Mouse (Mus musculus): Measurements from ENCODE around the gene Kif1b.
"Not testable (repeated sequence)": the region's sequence is repeated elsewhere in the genome, so short reads cannot be mapped to it uniquely, and the experiment has no call there.

Kif1b gene

DNA sequence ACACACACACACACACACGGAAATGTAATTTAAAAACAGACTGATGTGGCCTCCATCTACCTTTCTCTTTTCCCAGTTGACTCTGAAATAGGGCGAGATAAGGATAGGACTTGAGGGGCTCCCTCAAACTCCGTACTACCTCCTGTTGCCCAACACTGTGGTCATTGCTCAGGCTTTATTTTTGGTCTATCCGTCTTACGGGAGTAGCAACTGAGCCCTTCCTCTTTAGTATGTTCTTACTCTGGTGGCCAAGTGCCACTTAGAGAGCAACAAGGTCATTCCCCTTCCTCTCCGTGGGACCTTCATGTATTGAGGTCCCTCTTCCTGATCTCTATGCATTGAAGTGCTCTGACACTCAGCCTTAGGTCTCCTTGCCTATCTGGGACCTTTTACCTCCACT, 133.8 kb downstream of the Kif1b start:
- DNase-seq (ENCODE audit: inconsistent age in 2 of 2, low spot score in 1 of 2): no peak

GRCm38 (mm10) chr4:149172666-149173065, 134.8 kb downstream of the Kif1b start:
- DNase-seq (ENCODE audit: inconsistent age in 2 of 2, low spot score in 1 of 2): peak in 1 of 2 experiments; percentile 63

GRCm38 (mm10) chr4:149172083-149172482, 135.4 kb downstream of the Kif1b start:
- DNase-seq (ENCODE audit: inconsistent age in 2 of 2, low spot score in 1 of 2): peak in 1 of 2 experiments; percentile 63

DNA sequence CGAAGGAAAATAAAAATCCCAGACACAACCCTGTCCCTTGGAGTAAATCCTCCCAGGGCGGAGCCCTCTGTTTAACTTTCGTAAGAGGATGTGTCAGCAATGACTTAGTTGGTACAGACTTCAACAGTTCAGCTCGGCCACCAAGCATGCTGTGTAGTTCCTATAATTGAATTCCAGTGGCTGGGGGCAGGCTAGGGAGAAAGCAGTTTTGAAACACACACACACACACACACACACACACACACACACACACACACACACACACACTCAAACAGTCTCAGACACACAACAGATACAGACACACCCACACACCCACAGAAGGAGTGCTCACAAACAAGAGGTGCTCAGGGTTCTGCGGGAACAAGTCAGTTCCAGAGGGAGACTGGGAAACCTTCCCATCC, 135.9 kb downstream of the Kif1b start:
- peak in 1 of 2 experiments; percentile 80 for DNase-seq (ENCODE audit: inconsistent age in 2 of 2, low spot score in 1 of 2)

- peak in 1 of 2 experiments; percentile 82 for DNase-seq (ENCODE audit: inconsistent age in 2 of 2, low spot score in 1 of 2)
Measured at GRCm38 (mm10) chr4:149170394-149170931, 137.0 kb downstream of the Kif1b start.

GRCm38 (mm10) chr4:149169926-149170325, 137.6 kb downstream of the Kif1b start:
- DNase-seq (ENCODE audit: inconsistent age in 2 of 2, low spot score in 1 of 2): not testable (repeated sequence)

GRCm38 (mm10) chr4:149168016-149168415, 139.5 kb downstream of the Kif1b start:
- no peak for DNase-seq (ENCODE audit: inconsistent age in 2 of 2, low spot score in 1 of 2)

DNA sequence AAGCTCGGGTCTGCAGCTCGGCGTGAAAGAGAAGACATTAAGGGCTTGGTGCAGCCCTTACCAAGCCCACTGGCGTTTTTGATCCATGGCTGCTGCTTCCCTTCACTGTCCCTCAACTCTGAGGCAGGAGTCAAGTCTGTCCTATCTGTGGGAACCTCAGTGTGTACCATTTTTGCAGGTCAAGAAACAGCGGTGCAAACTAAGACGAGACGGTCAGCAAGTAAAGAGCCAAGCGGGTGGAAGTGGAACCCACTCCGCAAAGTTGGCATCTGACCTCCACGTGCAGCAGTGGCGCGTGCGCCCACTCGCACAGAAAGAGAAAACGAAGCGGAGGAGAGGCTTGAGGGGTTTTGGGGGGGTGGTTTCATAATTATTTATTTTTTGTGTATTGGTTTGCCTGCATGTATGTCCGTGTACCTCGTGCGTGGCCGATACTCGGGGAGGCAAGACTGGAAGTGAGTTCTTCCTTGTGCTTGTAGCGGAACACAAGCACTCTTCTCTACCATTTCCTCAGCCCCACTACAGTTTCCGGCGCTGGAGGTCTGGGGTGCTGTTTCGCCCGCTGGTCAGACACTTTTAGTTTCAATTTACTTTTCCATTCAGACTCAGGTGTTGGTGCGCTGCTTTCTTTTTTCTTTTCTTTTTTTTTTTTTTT, 140.4 kb downstream of the Kif1b start:
- no peak for DNase-seq (ENCODE audit: inconsistent age in 2 of 2, low spot score in 1 of 2)

GRCm38 (mm10) chr4:149166215-149166946, 141.1 kb downstream of the Kif1b start, which contains the start of gene Pgd:
Gene Pgd (minus strand): TSS chr4:149166771.
- peak; percentile 97 to 99 for DNase-seq (ENCODE audit: inconsistent age in 2 of 2, low spot score in 1 of 2)

DNA sequence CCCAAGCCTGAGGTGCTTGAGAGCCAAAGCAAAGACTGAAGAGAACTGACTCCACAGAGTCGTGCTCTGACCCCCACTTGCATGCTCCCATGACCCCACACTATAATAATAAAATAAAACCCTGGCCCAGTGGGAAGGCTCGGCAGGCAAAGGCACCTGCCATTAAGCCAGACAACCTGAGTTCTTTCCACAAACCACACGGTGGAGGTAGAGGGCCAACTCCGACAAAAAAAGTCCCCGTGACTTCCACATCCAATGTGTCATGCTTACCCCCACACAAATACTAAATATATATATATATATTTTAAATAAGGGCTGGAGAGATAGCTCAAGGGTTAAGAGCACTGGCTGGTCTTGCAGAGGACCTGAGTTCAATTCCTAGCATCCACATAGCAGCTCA, 143.3 kb downstream of the Kif1b start:
- no peak for DNase-seq (ENCODE audit: inconsistent age in 2 of 2, low spot score in 1 of 2)

GRCm38 (mm10) chr4:149163196-149163595, 144.3 kb downstream of the Kif1b start:
- DNase-seq (ENCODE audit: inconsistent age in 2 of 2, low spot score in 1 of 2): no peak

DNA sequence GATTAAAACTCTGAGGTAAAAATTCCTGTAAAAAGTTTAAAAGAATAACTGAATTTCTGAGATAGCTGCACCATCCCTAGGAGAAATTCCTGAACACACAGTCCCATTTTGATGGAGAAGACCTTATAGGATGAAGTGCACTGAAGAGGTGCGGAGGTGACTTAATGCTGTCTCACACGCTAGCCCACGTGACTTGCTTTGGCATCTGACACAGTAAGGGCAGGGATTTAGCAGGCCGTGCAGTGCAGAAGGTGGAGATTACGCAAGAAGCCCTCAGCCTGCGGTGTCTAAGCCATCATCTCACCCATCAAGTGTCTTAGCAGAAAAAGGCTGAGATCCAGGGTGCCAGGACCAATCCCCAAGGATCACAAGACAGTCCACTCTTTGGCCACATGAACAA, 146.3 kb downstream of the Kif1b start:
- DNase-seq (ENCODE audit: inconsistent age in 2 of 2, low spot score in 1 of 2): peak in 1 of 2 experiments; percentile 66

DNA sequence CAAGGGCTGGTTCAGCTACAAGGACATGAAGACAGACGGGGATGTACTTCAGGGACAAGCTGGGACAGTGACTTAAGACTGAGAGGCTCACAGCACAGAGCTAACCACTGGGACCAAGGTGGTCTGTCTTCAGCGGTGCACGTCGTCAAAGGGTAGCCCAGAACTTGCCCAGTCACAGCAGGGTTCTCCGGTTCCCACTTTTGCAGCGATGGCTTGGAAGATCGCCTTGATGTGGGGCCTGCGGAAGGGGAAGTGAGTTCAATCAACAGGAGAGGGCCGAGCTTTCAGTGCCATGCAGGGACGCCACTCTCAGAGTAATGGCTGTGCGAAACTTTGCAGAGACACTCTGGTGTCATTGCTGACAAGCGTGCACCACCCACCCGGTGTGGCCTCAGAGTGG, 147.6 kb downstream of the Kif1b start:
- peak in 1 of 2 experiments; percentile 55 for DNase-seq (ENCODE audit: inconsistent age in 2 of 2, low spot score in 1 of 2)

DNA sequence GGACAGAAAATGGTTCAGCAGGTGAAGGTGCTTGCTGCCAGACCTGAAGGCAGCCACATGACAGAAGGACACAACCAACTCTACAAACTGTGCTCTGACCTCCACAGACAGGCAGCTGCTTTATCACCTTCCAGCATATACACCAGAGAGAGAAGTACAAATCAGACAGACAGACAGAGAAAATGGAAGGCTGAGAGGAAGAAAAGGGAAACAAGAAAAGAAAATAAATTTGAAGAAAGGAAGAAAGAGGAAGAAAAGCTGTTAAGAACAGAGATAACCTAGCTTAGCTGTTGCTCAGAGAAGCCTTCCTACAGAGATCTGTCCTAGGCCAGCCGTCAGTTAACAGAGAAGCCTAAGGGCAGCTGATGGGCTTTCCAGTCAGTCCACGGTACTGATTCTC, 148.3 kb downstream of the Kif1b start:
- no peak for DNase-seq (ENCODE audit: inconsistent age in 2 of 2, low spot score in 1 of 2)

DNA sequence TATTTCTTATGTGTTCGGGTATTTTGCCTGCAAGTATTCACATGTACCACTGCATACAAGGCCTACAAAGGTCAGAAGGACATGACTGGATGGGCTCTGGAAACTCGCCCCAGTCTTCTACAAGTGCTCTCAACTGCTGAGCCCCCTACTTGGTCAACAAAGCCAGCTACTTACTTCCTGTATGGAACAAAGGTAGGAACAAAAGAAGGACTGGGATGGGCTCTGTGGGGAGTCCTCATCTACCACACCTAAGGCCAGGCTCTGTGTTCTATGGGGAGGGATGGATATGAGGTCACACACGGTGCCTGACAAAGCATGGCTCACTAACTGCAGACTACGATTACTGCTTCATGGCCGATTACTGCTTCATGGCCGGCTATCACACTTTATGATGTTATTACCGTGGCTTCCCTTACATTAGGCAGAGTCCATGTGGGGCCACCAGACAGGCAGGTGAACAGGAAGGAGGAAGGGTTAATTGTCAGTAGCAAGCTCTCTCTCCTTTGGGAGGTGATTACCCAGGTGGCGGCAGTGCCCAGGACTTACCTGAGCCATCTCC, 150.0 kb downstream of the Kif1b start:
- DNase-seq (ENCODE audit: inconsistent age in 2 of 2, low spot score in 1 of 2): no peak

DNA sequence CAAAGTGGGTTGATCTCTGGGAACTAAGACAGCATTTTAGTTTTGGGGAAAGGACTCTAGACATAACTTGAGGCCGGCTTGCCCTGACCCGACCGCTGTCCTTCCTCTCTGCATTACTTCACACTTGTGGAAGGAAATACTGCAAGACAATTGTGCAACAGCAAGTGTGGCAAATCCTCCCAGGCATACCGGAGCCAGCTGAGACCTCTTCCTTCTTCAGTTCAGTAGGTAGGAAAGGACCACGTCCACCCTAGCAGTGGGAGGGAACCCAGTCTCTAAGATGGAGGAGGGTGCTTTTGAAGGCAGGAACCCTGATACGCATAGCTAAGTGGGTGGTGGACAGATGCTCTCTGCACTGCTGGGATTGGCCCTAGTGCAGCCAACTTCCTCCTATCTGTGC, 151.8 kb downstream of the Kif1b start:
- DNase-seq (ENCODE audit: inconsistent age in 2 of 2, low spot score in 1 of 2): peak in 1 of 2 experiments; percentile 84

DNA sequence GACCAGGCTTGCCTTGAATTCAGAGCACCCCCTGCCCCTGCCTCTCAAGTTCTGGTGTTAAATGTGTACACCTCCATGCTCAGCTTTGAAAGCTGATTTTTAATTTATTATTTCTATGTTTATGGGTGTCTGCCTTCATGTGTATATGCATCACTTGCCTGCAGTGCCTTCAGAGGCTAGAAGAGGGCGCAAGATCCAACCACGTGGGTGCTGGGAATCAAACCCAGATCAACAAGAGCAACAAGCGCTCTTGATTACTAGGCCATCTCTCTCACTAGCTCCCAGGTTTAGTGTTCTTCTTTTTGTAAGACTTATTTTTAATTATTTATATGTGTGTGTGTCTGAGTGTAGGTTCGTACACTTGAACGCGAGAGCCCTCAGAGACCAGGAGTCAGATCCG, 152.6 kb downstream of the Kif1b start:
- DNase-seq (ENCODE audit: inconsistent age in 2 of 2, low spot score in 1 of 2): no peak

DNA sequence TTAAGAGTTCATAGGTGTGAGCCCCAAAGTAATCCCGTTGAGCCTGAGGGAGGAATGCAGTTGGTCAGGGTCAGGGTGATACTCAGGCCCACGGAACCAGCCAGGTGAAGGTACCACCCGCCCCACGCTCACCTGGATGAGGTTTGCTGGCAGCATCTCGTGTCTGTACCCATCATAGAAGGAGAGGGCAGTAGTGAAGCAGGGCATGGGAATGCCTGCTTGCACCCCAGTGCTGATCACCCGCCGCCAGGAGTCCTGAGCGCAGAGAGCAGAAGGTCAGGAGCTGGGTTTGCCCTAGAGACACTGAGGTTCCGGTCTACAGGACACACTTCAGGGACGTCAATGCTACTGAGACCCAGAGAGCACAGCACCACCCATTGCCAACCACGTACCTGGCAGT, 156.8 kb downstream of the Kif1b start:
- DNase-seq (ENCODE audit: inconsistent age in 2 of 2, low spot score in 1 of 2): no peak

GRCm38 (mm10) chr4:149150256-149150655, 157.2 kb downstream of the Kif1b start:
- DNase-seq (ENCODE audit: inconsistent age in 2 of 2, low spot score in 1 of 2): peak; percentile 29 to 78

- peak; percentile 81 to 90 for DNase-seq (ENCODE audit: inconsistent age in 2 of 2, low spot score in 1 of 2)
Measured at GRCm38 (mm10) chr4:149149611-149150010, 157.9 kb downstream of the Kif1b start.

GRCm38 (mm10) chr4:149149196-149149595, 158.3 kb downstream of the Kif1b start:
- peak in 1 of 2 experiments; percentile 49 for DNase-seq (ENCODE audit: inconsistent age in 2 of 2, low spot score in 1 of 2)

DNA sequence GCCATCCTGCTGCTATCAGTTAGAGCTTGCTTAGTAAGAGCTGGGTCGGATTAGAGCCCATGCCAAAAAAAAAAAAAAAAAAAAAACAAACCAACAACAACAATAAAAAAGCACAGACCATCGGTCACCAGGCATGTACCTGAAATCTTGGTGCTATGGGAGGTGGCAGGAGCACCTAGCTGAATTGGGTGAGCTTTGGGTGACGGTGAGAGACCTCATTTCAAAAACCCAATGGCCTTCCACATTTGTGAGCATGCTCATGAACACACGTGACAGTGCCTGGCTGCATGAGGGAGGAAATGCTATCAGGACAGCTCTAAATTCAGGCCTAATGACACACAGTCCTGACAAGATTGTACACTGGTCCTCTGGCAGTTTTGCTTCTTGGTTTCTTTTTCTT, 159.4 kb downstream of the Kif1b start:
- no peak for DNase-seq (ENCODE audit: inconsistent age in 2 of 2, low spot score in 1 of 2)

Data from adrenal gland, adult (tissue).